Mouse (Mus musculus) c-Kit-negative CD71-positive TER-119-positive erythroid progenitor cells, embryonic 14.5 days (primary cell): ENCODE measurements around the gene Gtpbp4.
"Not testable (repeated sequence)": the region's sequence is repeated elsewhere in the genome, so short reads cannot be mapped to it uniquely, and the experiment has no call there.

Source experiments
- DNase-seq: peaks from one replicate; pipeline ENCODE4 v3.0.0-alpha.2; 2013; ENCODE audit warnings: low read depth, low spot score

Gtpbp4 gene

GRCm38 (mm10) chr13:8972972-8973371, 22.9 kb downstream of the Gtpbp4 start:
- no peak for DNase-seq

- no peak for DNase-seq
Measured at GRCm38 (mm10) chr13:8972369-8972768, 23.5 kb downstream of the Gtpbp4 start.

- DNase-seq = no peak
Measured at GRCm38 (mm10) chr13:8967742-8968141, 28.1 kb downstream of the Gtpbp4 start.

GRCm38 (mm10) chr13:8965224-8965623, 30.7 kb downstream of the Gtpbp4 start:
- no peak for DNase-seq

GRCm38 (mm10) chr13:8962266-8962665, 33.6 kb downstream of the Gtpbp4 start:
- DNase-seq = not testable (repeated sequence)

GRCm38 (mm10) chr13:8961128-8961888, 34.6 kb downstream of the Gtpbp4 start:
- DNase-seq = not testable (repeated sequence)

- not testable (repeated sequence) for DNase-seq
Measured at GRCm38 (mm10) chr13:8959554-8959953, 36.3 kb downstream of the Gtpbp4 start.

GRCm38 (mm10) chr13:8959058-8959457, 36.8 kb downstream of the Gtpbp4 start:
- DNase-seq = not testable (repeated sequence)

- DNase-seq = not testable (repeated sequence)
Measured at GRCm38 (mm10) chr13:8956873-8957272, 39.0 kb downstream of the Gtpbp4 start.

- DNase-seq = not testable (repeated sequence)
Measured at GRCm38 (mm10) chr13:8955127-8955526, 40.8 kb downstream of the Gtpbp4 start.

- not testable (repeated sequence) for DNase-seq
Measured at GRCm38 (mm10) chr13:8952563-8952962, 43.3 kb downstream of the Gtpbp4 start, which contains the start of gene Idi2. Gene Idi2, plus strand, starts transcription at chr13:8952863.

- DNase-seq = not testable (repeated sequence)
Measured at GRCm38 (mm10) chr13:8948131-8948530, 47.8 kb downstream of the Gtpbp4 start, which contains the start of gene Gm9745. Gene Gm9745, minus strand, starts transcription at chr13:8948231.

- not testable (repeated sequence) for DNase-seq
Measured at GRCm38 (mm10) chr13:8943828-8944227, 52.1 kb downstream of the Gtpbp4 start.

- not testable (repeated sequence) for DNase-seq
Measured at GRCm38 (mm10) chr13:8941701-8942100, 54.2 kb downstream of the Gtpbp4 start.

GRCm38 (mm10) chr13:8941110-8941509, 54.8 kb downstream of the Gtpbp4 start:
- DNase-seq = not testable (repeated sequence)

GRCm38 (mm10) chr13:8937611-8938140, 58.2 kb downstream of the Gtpbp4 start:
- DNase-seq = not testable (repeated sequence)

GRCm38 (mm10) chr13:8933499-8933898, 62.4 kb downstream of the Gtpbp4 start:
- DNase-seq = no peak
